Mouse (Mus musculus) kidney, adult 11 months (tissue): Measurements from ENCODE around the gene Npw.
"Not testable (repeated sequence)": the region's sequence is repeated elsewhere in the genome, so short reads cannot be mapped to it uniquely, and the experiment has no call there.

Experiments used
- DNase-seq: peaks from one replicate; pipeline ENCODE4 v3.0.0; 2022

The Npw gene

DNA sequence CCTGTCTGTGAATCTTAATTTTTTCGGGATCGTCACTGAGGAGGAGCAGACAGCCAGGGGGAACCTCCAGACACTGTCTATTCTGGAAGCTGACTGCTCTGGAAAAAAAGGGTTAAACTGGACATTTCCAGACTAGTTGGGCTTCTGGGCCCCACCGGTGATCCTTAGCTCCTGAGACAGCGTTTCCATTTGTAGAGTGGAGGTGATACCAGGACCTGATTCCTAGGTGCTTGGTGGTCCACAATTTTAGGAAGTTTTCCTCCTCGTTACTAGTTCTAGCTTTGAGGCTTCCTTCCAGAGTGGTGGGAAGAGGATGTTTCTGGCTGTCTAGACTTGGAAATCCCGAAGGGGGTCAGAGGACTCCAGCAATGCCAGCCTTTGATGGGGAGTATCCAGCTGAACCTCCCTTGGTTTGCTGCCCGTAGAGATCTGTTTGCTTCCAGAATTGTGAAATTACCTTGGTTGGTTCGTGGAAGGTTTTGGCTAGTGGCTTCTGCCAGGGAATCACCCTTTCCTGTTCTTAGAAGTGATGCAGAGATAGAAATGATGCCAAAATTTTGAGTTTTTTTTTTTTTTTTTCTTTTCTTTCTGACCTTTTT, 12.1 kb upstream of the Npw start:
- no peak for DNase-seq

DNA sequence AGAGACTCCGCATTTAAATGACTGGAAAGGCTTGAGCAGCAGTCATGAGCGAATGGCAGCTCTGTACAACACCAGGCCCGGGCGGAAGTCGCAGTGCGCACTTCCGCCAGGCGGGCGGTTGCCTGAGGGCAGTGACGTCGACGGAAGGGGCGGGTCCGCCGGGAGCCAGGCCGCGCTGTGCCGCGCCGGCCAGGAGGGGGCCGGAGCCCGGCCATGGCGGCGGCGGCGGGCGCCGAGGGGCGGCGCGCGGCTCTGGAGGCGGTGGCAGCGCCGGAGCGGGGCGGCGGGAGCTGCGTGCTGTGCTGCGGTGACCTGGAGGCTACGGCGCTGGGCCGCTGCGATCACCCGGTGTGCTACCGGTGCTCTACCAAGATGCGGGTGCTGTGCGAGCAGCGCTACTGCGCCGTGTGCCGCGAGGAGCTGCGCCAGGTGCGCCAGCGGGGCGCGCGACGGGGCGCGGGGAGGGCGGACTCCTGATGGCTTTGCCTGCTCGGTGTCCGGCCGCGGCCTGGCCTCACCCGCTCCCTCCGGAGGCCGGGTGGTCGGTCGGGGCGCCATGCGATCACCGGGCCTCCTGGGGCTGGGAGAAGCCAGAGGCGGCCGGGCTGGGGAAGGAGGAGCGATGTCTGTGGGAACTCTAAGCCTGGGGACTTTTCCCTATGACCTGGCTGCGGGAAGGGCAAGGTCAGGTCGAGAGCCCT, 11.4 kb upstream of the Npw start, which contains the start of gene Zfp598:
Zfp598 (plus strand) TSS at position 143 of the 701 bp plus-strand sequence.
- peak; percentile 92 for DNase-seq

- not testable (repeated sequence) for DNase-seq
These were observed 10.9 kb upstream of the Npw start for GRCm38 (mm10) chr17:24669214-24669544.

DNA sequence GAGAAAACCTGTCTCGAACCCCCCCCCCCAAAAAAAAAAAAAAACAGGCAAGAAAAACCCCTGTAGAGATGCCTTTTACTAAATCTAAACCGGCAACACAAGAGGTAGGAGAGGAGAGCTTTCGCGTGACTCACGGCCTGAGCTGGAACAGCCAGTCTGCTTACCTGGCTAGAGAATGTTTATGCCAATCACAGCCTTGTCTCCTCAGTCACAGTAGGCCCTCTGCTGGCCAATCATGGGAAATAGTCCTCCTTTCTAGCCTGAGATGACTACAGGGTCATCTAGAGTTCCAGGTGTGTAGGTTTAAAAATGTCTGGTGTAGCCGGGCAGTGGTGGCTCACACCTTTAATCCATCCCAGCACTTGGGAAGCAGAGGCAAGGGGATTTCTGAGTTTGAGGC, 9.2 kb upstream of the Npw start:
- DNase-seq = peak; percentile 77

DNA sequence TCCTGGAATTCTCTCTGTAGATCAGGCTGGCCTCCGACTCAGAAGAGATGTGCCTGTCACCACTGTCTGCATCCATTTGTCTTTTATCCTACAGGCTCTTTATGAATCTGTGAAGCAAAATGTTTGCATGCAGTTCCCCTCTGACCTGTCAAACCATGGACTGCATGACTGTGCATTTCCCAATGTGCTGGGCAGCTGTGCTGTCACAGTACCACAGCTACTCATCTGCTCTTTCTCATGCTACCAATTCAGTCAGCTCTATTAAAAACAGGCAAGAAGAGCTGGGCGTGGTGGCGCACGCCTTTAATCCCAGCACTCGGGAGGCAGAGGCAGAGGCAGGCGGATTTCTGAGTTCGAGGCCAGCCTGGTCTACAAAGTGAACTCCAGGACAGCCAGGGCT, 8.8 kb upstream of the Npw start:
- DNase-seq = not testable (repeated sequence)

DNA sequence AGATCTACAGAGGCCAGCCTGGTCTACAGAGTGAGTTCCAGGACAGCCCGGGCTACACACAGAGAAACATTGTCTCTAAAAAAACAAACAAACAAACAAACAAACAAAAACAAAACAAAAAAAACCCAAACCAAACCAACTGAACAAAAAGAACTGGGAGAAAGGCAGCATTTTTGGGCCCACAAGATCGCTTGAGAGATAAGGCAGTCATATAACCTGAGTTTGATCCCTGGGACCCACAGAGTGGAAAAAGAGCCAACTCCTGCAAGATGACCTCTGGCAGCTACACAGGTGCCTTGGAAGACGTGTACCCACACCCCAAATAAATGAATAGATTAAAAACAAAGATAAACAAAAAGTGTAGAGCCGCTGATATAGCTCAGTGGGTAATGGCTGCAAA, 3.3 kb downstream of the Npw start:
- no peak for DNase-seq

DNA sequence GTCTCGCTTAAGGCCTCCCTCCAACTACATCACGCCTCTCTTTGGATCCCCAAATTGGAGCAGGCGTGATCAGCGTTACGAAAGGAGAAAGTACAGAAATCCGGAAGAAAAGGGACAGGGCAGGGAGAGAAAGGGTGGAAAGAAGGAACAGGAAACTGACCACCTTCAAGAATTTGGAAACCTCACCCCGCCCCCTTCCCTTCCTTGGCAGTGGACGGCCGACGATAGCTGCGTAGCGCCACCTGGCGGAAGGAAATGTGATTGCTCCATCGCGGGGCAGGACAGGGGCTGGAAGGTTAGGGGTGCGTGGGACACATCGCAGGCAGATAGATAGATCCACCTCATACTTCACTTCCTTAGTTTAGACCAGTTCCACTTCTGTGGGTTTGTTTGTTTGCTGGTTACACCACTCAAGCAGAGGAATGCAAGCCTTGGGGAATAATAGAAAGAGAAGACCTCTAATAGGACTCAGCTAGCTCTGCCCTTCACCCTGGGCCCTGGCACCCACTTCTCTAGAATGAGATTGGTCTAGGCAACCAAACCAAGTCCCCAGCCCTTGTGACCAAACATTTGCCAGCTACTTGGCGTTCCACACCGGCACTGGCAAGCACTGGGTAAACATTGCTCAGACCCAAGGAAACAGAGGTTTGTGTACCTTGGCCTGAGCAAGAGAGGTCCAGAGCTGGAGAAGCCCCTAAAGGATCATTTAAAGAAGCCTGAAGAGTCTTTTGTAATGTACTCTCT, 4.1 kb downstream of the Npw start:
- peak; percentile 57 for DNase-seq

DNA sequence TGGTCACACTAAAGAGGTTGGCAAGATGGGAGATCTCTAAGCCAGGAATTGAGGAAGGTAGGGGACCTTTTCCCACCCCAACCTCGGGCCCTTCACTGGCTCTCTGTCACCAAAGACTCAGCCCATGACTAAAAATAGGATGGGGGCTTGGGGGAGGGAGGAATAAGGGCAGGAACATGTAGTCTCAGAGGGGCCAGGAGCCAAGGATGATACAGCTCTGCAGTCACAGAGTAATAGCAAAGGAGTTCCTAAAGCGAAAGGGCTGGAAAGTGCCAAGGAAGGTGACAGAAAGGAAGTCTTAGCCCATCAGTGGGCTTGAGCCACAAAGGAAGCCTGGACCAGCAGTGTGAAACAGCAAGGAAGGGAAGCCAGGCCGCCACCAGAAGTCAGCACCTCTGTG, 6.4 kb downstream of the Npw start:
- no peak for DNase-seq

GRCm38 (mm10) chr17:24650766-24651165, 7.5 kb downstream of the Npw start:
- no peak for DNase-seq

DNA sequence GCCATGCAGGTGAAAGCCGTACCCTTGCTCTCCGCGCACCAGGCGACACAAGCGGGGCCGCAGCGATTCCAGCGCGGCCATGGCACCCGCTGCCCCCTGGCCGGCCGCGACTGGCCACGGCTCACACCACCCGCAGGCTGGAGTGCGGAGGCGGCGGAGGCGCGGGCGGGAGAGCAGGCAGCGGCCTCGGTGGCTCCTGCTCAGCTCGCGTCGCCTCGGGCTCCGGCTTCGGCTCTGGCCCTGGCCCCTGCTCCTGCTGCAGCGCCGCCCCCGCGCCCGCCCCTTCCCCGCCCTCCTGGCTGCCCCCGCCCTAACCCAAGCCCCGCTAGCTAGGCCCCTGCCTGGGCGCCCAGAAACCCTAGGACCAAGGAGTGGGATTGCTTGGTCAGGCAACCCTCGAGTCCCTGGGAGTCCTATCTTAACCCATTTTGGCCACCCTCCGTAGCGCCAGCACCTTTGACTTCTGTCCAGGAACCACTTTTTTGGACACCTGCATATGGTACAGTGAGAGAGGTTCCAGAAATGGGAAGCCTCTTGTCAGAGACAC, 8.1 kb downstream of the Npw start, which contains the start of gene Slc9a3r2:
Slc9a3r2 (minus strand) TSS at position 258 of the 547 bp plus-strand sequence.
- DNase-seq = no peak

DNA sequence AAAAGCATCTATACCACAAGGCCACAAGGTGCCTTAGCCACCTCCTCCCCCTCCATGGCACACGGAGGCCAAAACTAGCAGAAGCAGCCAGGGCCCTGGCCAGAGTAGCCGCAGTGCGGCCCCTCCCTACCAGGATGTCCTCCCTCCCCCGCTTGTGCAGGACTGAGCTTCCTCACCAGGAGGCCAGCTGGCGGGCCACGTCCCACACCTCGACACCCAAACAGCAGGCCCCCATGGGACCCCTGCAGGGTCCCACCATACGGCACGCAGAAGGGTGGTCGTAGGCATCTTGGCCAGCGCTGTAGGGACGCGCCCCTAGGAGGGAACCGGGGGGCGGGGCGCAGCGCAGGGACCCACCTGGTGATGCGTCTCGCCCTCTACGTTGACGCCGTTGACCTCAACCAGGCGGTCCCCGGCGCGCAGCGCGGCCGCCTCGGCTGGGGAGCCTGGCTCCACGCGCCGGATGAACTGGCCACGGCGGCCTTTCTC, 8.6 kb downstream of the Npw start:
- DNase-seq = no peak

GRCm38 (mm10) chr17:24648731-24649377, 9.4 kb downstream of the Npw start:
- no peak for DNase-seq

DNA sequence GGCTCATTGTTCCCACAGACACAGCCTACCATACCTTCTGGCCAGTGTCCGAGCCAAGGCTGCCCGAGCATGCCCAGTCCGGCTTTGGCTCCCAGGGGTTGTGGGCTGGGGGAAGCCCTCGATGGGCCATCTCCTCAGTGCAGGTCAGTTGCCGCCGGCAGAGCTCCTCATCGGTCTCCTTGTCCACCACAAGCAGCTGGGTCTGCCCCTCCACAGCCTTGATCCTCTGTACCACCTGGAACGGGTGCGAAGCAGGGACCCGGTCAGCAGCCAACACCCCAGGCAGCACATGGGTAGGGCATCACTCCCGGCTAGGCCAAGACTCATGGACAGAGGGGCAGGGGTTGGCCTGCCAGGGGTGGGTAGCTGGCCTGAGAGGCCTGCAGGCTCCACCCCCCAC, 10.8 kb downstream of the Npw start:
- DNase-seq = no peak

- no peak for DNase-seq
These were observed 11.9 kb downstream of the Npw start for GRCm38 (mm10) chr17:24646381-24646780.

DNA sequence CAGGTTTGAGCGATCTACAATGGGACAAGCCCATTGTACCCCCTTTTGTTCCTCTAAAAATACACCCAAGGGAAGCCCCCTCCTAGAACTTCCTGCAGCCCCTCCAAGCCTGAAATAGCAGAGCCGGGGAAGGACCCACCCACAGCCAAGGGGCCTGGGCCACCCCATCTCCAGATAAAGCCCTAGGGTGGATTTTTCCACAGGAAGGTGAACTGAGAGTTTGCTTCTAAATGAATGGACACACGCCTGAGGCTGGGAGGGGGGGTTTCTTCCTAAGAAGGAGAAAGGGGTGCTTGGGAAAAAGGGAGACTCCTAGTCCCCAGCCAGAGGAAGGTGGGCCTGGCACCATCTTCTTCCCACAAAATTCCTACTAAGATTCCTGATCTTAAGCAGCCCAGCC, 12.3 kb downstream of the Npw start:
- peak; percentile 62 for DNase-seq

DNA sequence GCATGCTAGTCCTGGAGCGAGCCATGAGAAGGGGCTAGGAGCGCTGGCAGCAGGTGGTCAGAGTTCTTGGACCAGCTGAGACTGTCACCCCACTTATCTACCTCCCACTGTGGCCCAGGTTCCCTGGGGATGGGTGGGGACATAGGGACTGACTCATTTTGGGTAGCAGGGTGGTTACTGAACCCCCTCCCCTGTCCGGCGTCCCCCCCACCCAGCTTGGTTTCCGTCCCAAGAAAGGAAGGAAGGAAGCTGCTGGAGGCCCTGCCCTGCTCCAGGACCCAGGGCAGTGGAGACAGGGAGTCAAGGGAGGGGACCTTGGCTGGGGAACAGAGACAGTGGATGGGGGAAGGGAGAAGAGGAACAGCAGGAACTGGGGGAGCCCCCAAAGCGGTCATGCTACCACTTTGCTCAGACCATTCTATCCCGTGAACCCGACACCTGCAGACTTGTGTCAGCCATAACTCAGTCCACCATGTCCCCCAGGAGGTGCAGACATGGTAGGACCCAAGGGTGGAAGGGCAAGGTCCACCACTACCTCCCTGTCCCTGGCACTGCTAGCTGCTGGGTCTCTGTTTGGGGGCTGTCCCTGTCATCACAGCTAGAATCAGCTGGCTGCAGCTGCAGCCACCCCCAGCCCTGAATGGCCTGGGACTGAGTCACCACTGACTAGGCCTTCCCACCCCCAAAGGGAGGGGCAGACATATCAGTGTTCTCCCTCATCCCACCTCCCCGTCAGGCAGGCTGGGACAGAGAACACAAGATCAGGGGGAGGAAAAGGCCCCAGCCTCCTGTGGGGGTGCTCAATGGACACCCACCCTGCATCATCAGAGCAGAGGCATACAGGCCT, 13.2 kb downstream of the Npw start:
- peak; percentile 60 for DNase-seq

DNA sequence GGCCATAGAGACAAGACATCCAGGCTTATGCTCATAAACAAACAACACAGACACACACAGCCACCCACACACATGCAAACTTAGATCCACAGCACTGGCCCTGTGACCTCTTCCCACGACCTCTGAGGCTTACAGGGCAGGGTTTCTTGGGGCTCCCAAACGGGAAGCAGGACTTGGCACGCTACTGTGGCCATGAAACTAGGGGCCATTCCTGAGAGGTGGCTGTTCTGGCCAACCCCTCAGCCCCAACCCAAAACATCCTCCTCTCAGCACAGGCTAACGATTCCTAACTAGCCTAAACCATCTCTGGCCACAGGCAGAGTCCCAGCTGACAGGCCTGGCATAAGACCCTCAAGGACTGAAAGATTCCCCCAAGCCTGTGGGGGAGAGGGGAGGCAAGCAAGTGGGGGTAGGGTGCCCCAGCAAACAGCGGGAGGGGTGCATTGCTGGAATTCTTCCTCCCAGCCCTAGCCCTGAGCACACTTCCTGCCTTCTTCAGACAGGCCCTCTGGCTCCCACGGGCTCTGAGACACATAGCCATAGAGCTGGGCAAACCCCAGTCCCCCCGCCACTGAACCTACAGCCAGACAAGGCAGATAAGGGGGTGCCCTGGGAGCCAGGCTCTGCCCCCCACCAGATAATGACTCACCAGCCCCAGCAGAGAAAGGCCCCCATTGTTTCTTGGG, 14.1 kb downstream of the Npw start:
- peak; percentile 51 for DNase-seq

GRCm38 (mm10) chr17:24642791-24643343, 15.4 kb downstream of the Npw start:
- no peak for DNase-seq

DNA sequence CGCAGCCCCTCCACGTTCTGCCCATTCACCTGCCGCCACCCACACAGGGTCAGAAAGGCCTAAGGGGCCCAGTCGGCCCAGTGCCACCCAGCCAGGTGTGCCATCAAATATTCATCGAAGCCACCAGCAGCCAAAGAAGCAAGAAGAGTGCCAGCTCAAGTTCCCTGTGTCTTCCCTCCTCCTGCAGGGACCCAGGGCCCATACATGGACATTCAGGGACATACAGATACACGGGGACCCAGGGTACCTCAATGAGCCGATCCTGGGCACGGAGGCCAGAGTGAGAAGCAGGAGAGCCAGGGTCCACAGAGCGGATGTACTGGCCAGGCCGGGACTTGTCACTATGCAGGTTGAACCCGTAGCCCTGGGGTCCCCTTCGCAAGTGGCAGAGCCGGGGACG, 16.3 kb downstream of the Npw start:
- no peak for DNase-seq

DNA sequence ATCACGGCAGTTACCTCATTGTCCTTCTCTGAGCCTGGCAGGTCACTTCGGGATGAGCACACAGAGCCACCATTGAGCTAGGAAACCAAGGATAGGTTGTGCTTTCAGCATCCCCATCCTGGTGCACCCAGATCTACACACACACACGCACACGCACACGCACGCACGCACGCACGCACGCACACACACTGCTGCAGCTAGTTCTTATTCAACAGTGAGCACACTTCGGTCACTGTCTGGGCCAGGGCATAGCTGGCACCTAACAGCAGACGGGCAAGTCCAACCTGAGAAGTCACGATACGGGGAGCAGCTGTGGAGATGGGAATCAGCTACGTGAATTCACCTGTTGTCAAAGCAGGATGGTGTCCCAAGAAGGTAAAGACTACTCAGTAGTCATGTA, 17.7 kb downstream of the Npw start:
- DNase-seq = no peak

DNA sequence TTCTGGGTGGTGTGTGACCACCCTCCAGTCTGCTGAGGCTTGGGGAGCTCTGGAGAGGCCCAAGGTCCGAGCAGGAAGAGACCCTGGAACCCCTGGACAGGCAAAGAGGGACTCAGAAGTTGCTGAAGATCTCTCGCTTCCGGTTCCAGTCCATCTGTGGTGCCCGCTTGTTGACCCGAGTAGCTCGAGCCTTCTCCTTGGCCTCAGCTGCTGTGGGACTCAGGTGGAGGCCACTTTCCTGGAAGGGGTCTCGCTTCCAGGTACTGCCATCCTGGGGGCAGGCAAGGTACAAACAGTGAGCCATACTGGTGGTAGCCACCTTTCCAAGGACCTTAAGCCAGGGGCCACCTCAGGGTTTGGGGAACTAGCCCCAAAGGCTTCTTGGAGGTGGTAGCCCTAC, 18.1 kb downstream of the Npw start:
- no peak for DNase-seq
